Mouse (Mus musculus) testis, postnatal 14 days (tissue): ENCODE results near the gene Skap2.

ENCODE experiments used
- DNase-seq: peaks from one replicate; pipeline ENCODE4 v3.0.0; 2021; ENCODE audit warnings: low spot score

Gene Skap2

DNA sequence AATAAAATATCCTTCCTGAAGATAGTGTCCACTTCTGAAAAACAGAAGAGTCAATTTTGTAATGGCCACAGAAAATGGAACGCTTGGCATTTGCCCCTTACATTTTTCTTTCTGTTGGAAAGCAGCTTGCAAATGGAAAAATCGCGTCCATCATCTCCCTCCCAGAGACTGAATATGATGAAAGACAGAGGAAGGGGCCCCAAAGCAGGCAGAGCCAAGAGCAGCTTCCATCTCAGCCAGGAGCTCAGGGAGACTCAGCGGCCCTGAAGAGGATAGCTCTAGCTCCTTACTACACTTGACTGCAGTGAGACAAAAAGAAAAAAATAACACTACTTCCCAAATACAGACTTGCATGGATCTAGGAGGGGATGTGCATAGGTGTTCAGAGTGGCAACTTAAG lies 122.5 kb downstream of the Skap2 start:
- no peak for DNase-seq

DNA sequence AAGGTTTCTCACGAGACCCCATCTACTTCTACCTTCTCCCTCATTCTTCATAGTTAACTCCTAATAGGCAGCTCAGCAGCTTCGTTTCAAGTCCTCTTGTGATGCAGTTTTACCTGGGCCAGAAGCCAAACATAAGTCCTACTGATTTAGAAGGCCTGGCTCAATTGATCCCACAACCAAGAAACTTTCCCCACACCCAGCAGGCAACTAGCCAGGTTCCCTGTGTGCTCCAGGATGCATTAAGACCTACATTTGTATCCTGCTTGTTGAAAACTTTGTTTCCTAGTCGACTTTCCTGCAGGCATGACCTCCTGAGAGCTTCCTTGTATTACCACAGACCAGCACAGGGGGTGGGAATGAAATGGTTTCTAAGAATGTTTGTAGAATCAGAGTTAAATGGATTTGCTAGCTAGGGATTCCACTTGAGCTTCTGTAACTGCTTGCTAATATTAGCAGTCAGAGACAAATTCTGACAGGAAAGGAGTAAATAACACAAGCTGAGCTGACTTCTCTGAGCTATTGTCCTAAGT lies 125.4 kb downstream of the Skap2 start:
- DNase-seq: no peak

- DNase-seq: no peak
Observed at GRCm38 (mm10) chr6:51882880-51883274, 129.5 kb downstream of the Skap2 start.

DNA sequence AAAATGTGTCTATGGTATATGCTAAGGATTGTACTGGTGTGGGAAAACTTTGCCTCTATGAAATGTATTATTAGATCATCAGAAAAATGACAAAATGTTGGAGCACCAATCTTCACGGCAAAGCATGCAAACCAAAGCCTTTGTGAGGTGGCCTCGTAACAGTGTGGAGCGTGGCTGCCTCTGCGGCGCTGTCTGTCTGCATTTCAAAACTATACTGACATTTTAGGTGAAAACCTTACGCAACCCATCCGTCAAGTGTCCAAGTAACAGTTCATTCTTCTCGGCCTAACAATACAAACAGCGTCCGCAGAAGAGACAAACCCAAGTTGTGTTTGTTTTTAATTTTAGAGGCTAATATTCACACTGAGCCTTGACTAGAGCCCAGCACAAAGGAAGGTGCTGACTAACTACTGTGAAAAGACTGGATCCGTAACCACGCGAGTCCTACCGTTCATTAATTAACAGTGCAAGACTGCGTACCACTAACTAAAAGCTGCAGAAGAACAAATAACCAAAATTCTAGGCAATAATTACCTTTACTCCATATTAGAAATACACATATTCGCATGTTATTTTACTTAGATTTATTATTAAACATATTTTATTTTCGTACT lies 130.0 kb downstream of the Skap2 start:
- DNase-seq: no peak

DNA sequence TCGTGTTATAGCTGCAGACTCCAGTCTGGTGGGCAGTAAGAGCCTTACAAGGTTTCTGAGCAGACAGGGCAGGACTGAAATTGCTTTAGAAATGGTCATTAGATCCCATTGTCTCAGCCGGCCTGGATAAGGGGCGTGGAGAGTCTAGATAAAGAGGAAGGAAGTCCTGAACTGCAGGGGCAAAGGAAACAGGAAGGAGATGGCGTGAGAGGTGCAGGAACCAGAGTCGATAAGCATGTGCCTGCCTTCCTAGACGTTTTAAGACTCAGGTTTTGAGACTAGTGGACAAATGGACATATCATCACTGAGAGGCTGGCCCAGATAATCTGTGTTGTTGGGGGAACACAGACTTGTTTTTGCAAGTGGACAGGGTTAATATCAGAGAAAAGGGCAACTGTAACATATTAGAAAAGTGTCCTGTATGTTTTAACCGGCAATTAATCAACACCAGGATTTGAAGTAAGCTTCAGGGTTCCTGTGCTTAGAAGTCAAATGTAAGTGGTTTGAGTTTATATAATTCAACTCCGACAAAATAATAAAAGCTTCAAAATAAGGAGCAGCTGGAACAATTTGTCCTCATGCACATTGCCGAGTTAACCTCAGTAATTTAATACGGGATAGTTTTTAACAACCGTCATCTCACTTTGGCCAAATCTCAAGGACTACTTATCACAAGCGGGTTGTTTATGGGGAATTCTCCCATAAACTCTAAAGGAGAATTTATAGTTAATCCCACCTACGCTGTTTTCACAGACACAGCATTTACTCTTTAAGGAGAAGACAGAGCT lies 131.0 kb downstream of the Skap2 start:
- no peak for DNase-seq

GRCm38 (mm10) chr6:51880778-51881177 lies 131.6 kb downstream of the Skap2 start:
- no peak for DNase-seq

GRCm38 (mm10) chr6:51878551-51878950 lies 133.8 kb downstream of the Skap2 start:
- no peak for DNase-seq

GRCm38 (mm10) chr6:51876841-51877553 lies 135.4 kb downstream of the Skap2 start:
- DNase-seq: no peak

DNA sequence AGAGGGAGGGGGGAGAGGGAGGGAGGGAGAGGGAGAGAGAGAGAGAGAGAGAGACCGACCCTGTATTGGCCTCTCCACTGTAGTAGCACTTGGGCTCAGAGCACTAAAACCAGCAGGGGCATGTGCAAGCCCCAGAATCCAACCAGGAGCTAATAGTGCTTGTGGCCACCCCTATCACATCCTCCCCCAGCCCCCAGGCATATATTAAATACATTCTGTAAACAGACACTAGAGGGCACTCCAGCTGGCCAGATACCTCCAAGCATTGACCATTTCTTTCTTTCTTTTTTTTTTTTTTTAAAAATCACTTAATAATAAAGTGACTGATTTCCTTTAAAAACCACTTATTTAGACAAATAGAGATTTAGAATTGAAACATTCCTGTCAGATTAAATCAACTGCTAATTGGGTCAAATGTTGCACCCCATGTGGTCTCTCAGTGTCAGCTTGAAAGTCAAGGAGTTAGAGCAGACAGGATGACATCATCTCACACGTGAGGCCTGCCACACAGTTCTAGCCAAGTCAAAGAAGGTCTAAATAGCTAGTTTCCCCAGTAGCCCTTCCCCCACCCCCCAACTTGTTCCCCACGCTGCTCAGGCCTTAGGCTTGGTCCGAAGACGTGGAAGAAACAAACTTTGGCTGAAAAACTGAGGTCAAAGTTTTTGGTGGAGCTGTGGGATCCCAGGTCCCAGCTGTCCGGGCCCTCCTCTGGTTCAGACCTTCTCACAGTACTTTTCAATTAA lies 136.3 kb downstream of the Skap2 start:
- no peak for DNase-seq

- DNase-seq: no peak
Observed at GRCm38 (mm10) chr6:51874035-51874434, 138.3 kb downstream of the Skap2 start.

DNA sequence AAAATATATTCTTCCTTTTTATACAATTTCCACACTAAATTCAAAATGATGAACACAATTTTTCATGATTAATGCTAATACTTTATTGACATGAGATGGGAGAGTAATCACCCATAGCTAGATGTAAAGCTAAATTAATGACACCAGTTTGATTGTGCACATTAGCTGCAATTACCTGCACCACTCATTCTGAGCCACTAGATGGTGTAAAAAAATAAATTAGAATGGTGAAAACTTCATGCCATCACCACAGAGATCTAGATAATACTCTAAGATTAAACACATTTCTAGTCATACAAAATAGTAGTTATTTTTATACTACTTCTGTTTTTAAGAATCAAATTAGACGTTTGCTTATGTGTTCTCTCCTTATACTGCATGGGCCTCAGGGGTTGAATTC lies 141.2 kb downstream of the Skap2 start:
- no peak for DNase-seq

- DNase-seq: no peak
Observed at GRCm38 (mm10) chr6:51870294-51870693, 142.1 kb downstream of the Skap2 start.

DNA sequence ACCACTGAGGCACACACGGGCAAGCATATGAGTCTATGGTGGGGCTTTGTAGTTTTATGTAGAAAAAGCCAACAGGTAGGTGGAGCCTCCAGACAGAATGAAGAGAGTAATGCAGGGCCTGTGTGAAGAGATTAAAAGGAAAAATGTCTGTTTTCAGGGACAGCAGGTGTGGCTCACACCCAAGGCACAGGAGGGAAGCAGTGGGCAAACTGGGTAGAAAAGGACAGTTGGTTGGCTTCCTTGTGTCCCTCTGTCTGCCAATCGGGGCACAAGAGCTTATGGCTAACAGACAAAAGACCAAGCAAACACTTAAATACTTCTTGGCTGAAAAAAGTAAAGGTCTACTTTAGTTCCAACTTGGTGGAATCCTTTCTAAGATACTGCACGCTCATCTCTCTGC lies 145.8 kb downstream of the Skap2 start:
- no peak for DNase-seq

GRCm38 (mm10) chr6:51863508-51863907 lies 148.8 kb downstream of the Skap2 start:
- DNase-seq: no peak

GRCm38 (mm10) chr6:51860300-51860699 lies 152.0 kb downstream of the Skap2 start:
- DNase-seq: no peak

GRCm38 (mm10) chr6:51857821-51858220 lies 154.5 kb downstream of the Skap2 start:
- peak; percentile 83 for DNase-seq

- DNase-seq: no peak
Observed at GRCm38 (mm10) chr6:51853291-51853690, 159.1 kb downstream of the Skap2 start.

DNA sequence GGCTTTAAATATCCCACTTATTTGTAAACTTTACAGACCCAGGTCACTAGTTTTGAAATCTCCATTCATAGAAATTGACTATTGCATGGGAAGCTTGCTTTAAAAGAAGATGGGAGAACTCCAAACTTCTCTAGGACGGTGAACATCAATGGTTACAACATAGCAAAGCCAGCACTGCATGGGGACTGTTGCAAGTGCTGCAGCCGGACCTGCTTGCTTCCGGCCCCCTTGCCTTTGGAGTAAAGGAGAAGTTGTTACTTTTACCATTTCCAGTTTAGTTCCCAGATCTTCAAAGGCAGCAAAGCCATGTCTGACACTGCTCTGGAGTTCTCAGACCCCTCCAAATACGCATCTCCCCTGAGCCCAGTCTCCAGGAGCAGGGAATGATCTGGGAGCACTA lies 159.7 kb downstream of the Skap2 start:
- peak; percentile 29 for DNase-seq

- no peak for DNase-seq
Observed at GRCm38 (mm10) chr6:51851544-51851943, 160.8 kb downstream of the Skap2 start.

GRCm38 (mm10) chr6:51850030-51850817 lies 162.1 kb downstream of the Skap2 start:
- no peak for DNase-seq

DNA sequence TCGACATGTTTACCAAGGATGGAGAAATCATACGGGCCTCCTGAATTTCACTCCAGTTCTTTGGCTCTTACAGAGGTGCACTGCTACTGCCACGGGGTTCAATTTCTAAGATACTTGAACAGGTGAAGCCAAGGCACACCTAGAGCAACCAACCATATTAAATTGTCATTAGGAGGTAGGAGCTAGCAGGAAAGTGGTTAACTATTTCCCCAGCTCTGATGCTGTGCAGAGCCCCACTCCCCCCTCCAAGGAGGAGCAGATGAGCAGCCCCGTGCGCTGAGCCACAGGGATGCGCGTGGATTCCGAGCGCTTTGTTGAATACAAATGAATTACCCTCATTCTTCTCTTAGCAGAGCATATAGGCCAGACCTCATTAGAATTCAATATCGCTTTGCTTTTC lies 162.8 kb downstream of the Skap2 start:
- no peak for DNase-seq
